Mouse (Mus musculus) embryonic facial prominence, embryonic 14.5 days (tissue): Measurements from ENCODE around the gene Chm. TPM values are rescaled to one million over a fixed set of nuclear protein-coding genes. Genes with fewer than 3 reads are reported as not detected.
A peak's percentile ranks its signal among the peaks of the same experiment; 100 is the strongest.
"Not testable (repeated sequence)": the region's sequence is repeated elsewhere in the genome, so short reads cannot be mapped to it uniquely, and the experiment has no call there.

Experiments used
- ATAC-seq: fragments of 200-750 bp; cut with Nextera tagmentation; 2 replicates; pipeline ENCODE4 v1.8.0; 2017; ENCODE audit warnings: low read depth, moderate number of reproducible peaks, moderate TSS enrichment
- DNase-seq: peaks from one replicate; pipeline ENCODE4 v3.0.0-alpha.2; 2015; ENCODE audit warnings: low spot score
- H3K27ac ChIP-seq: fragments of 300-500 bp; sonication (generic); replicated peaks from 2 replicates; pipeline ENCODE4 v1.5.1; 2014; ENCODE audit warnings: low read depth, mild to moderate bottlenecking, low read length, moderate library complexity
- H3K27me3 ChIP-seq: fragments of 300-500 bp; sonication (generic); replicated peaks from 2 replicates; pipeline ENCODE4 v1.6.1; 2014; ENCODE audit warnings: low read length; ENCODE audit not compliant: control insufficient read depth, insufficient read depth
- H3K36me3 ChIP-seq: fragments of 300-500 bp; sonication (generic); 2 replicates; pipeline ENCODE4 v1.6.1; 2014; ENCODE audit warnings: low read length, mixed read lengths; ENCODE audit not compliant: control insufficient read depth, insufficient read depth
- H3K4me1 ChIP-seq: fragments of 300-500 bp; sonication (generic); 2 replicates; pipeline ENCODE4 v1.6.1; 2014; ENCODE audit warnings: antibody characterized with exemption, low read length; ENCODE audit not compliant: control insufficient read depth, insufficient read depth
- H3K4me2 ChIP-seq: fragments of 300-500 bp; sonication (generic); 2 replicates; pipeline ENCODE4 v1.6.1; 2014; ENCODE audit warnings: low read depth, mild to moderate bottlenecking, low read length, moderate library complexity, mixed read lengths
- H3K4me3 ChIP-seq: fragments of 300-500 bp; sonication (generic); 2 replicates; pipeline ENCODE4 v1.5.1; 2014; ENCODE audit warnings: low read depth, mild to moderate bottlenecking, low read length
- H3K9ac ChIP-seq: fragments of 300-500 bp; sonication (generic); 2 replicates; pipeline ENCODE4 v1.6.1; 2014; ENCODE audit warnings: low read depth, mild to moderate bottlenecking, low read length, moderate library complexity, mixed read lengths
- H3K9me3 ChIP-seq: fragments of 300-500 bp; sonication (generic); 2 replicates; pipeline ENCODE4 v1.6.1; 2016; ENCODE audit warnings: low read length; ENCODE audit not compliant: control insufficient read depth
- WGBS: fragments of 180-500 bp; shearing (Covaris S2); extraction: QIAGEN DNeasy Blood & Tissue Kit; methylation state at CpG from one replicate; pipeline ENCODE4 v1.1.7; 2014; 5-methylcytosine and 5-hydroxymethylcytosine counted together
- polyA plus RNA-seq: library from polyadenylated mRNA; unstranded; fragments of >200 nt; fragmentation: Nextera tagmentation; extraction: Ambion mirVana; gene quantifications from 2 replicates; pipeline ENCODE4 v1.2.1, GENCODE M21; 2014

Chm gene
- polyA plus RNA-seq, result 17.1 and 17.7 TPM in 2 replicates

GRCm38 (mm10) chrX:113185230-113185985 lies at the start of gene Chm:
Gene Chm (minus strand): TSS chrX:113185517.
- Histone ChIP-seq H3K27me3 (no peaks in the 10 kb centered on the region), H3K4me2 (peak within 1 kb of the TSS; percentile 54), H3K4me1 (no peaks in the 10 kb centered on the region), H3K4me3 (peak within 1 kb of the TSS; percentile 55), H3K36me3 (no peaks in the 10 kb centered on the region), H3K9ac (peak within 1 kb of the TSS; percentile 71), H3K27ac (peak within 1 kb of the TSS; percentile 75), H3K9me3 (no peaks in the 10 kb centered on the region)
- DNase-seq (peak; percentile 90), ATAC-seq (peak; percentile 94)
- 17% methylated on average over 21 of the region's 21 CpGs for WGBS

DNA sequence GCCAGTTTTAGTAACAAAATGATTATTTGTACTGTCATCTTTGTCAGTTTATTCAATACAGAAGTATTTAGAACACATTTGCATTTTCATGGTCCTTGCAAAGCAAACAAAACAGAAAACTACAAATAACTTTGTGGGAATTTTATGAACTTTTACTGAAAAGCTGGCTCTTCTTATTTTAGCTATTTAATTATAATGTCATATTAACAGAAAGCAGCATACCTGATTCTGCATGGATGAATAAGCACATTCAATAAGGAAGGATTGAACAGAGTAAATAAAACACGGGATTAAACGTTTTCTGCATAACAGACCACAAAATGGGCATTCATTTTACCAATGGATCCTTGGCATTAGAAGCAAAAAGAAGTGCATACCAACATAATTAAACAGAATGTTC lies 8.6 kb upstream of the Chm start:
- Histone ChIP-seq H3K4me3 (no peak overlapping the region), H3K4me2 (no peak overlapping the region), H3K36me3 (no peaks in the 10 kb centered on the region), H3K27ac (no peak overlapping the region), H3K9me3 (no peaks in the 10 kb centered on the region), H3K9ac (no peak overlapping the region), H3K27me3 (no peaks in the 10 kb centered on the region), H3K4me1 (no peaks in the 10 kb centered on the region)
- WGBS, result 35% methylated on average over 2 of the region's 2 CpGs
- DNase-seq, result no peak
- ATAC-seq, result no peak

DNA sequence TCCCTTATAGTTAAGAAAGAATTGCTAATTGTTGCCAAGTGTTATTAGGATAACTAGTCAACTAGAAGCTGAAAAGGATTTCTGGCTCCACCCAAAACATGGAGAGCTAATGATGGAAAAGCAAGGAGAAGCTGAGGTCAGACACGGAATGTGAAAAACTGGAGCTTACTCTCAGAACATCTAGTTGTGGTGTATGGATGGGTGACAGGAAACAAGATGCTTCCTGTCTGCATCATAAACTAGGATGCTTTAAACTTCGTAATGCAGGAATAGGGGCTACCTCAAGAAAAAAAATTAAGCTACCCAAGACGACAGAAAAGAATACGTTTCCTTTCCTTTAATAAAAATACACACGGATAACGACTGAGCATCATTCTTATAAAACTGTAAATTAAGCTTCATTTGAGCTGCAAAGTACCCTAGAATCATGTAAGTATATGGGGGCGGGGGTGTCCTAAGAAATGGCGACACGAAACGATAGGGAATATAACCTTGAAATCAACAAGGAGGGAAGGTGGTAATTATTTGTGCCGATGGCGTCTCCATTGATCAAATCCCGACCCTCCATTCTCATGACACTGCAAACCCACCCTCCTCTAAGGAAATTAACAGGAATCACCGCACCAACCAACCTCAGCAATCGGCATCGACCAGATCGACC lies 618 bp downstream of the Chm start:
- peak overlapping the region; percentile 75 for H3K27ac ChIP-seq

DNA sequence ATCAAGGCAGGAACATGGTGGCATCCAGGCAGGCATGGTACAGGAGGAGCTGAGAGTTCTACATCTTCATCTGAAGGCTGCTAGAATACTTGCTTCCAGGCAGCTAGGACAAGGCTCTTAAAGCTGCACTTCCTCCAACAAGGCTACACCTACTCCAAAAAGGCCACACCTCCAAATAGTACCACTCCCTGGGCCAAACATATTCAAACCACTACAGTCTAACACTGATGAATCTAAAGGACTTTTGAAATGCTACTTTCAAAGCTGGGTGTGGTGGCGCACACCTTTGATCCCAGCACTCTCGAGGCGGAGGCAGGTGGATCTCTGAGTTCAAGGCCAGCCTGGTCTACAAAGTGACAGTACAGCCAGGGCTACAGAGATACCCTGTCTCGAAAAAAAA lies 4.5 kb downstream of the Chm start:
- not testable (repeated sequence) for H3K4me3 ChIP-seq, DNase-seq, H3K27ac ChIP-seq, ATAC-seq, H3K9ac ChIP-seq, H3K4me2 ChIP-seq, H3K4me1 ChIP-seq, H3K27me3 ChIP-seq, H3K36me3 ChIP-seq, H3K9me3 ChIP-seq
- 96% methylated on average over 4 of the region's 4 CpGs for WGBS

More for the DNA sequence above, 618 bp downstream of the Chm start:
- Histone ChIP-seq H3K4me3 (peak overlapping the region; percentile 55), H3K4me1 (no peaks in the 10 kb centered on the region), H3K9me3 (no peaks in the 10 kb centered on the region), H3K9ac (peak overlapping the region; percentile 71), H3K4me2 (peak overlapping the region; percentile 54), H3K27me3 (no peaks in the 10 kb centered on the region), H3K36me3 (no peaks in the 10 kb centered on the region)
- no peak for DNase-seq
- WGBS, result 22% methylated on average over 17 of the region's 17 CpGs
- no peak for ATAC-seq

GRCm38 (mm10) chrX:113172766-113173165 lies 12.6 kb downstream of the Chm start:
- H3K9me3 ChIP-seq, result no peaks in the 10 kb centered on the region
- no peak overlapping the region for H3K27ac ChIP-seq
- ATAC-seq (no peak), DNase-seq (no peak)
- H3K4me3 ChIP-seq, result no peak overlapping the region
- no peaks in the 10 kb centered on the region for H3K4me1 ChIP-seq
- no peaks in the 10 kb centered on the region for H3K27me3 ChIP-seq
- H3K36me3 ChIP-seq, result no peaks in the 10 kb centered on the region
- 63% methylated on average over 2 of the region's 2 CpGs for WGBS
- H3K4me2 ChIP-seq, result no peak overlapping the region
- no peak overlapping the region for H3K9ac ChIP-seq

DNA sequence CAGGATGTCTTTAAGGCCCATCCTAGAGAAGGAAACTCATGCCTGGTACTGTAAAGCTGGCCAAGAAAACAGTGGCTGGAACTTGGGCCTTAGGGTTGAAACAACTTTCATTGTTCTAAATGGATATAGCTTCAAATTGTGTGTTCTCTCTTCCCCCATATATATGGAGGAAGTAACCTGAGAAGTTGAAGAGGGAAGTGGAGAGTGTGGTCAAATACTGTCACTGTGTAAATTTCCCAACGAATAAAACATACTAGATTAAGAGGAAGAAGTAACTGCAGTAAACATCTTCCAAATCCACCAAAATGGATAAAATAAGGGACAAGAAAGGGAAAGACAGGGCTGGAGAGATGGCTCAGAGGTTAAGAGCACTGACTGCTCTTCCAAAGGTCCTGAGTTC lies 13.0 kb downstream of the Chm start:
- Histone ChIP-seq H3K4me3 (no peak overlapping the region), H3K27ac (no peak overlapping the region), H3K4me1 (no peaks in the 10 kb centered on the region), H3K9ac (no peak overlapping the region), H3K4me2 (no peak overlapping the region), H3K27me3 (no peaks in the 10 kb centered on the region), H3K9me3 (no peaks in the 10 kb centered on the region), H3K36me3 (no peaks in the 10 kb centered on the region)
- ATAC-seq (no peak), DNase-seq (no peak)
- 48% methylated on average over 1 of the region's 1 CpGs for WGBS

- DNase-seq, result no peak
- 64% methylated on average over 3 of the region's 3 CpGs for WGBS
- no peak for ATAC-seq
- Histone ChIP-seq H3K4me1 (no peaks in the 10 kb centered on the region), H3K27ac (no peak overlapping the region), H3K4me3 (no peak overlapping the region), H3K36me3 (no peaks in the 10 kb centered on the region), H3K4me2 (no peak overlapping the region), H3K27me3 (no peaks in the 10 kb centered on the region), H3K9ac (no peak overlapping the region), H3K9me3 (no peaks in the 10 kb centered on the region)
Measured at GRCm38 (mm10) chrX:113160268-113160860, 25.0 kb downstream of the Chm start.

DNA sequence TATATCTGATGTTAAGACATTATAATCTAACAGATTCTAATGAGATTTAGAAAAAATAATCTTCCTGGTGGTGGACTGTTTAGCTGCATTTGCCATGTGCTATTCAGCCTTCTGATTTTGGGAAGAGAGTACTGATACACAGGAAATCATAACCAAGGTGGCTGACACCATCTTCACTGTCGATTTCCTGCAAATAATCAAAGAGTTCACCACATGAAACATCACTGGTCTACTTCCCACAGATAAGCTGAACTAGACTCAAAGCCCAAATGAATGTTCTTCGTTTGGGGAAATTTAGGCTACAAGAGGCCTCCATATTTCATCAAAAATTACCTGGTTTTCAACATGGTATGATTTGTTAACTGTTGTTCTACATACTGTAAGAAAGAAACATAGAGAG lies 101.1 kb downstream of the Chm start:
- no peaks in the 10 kb centered on the region for H3K4me1 ChIP-seq
- H3K27ac ChIP-seq, result no peak overlapping the region
- DNase-seq, result no peak
- WGBS, result 88% methylated on average over 2 of the region's 2 CpGs
- ATAC-seq, result no peak
- no peak overlapping the region for H3K4me2 ChIP-seq
- H3K9ac ChIP-seq, result no peak overlapping the region
- no peak overlapping the region for H3K4me3 ChIP-seq
- no peaks in the 10 kb centered on the region for H3K9me3 ChIP-seq
- H3K36me3 ChIP-seq, result no peaks in the 10 kb centered on the region
- no peaks in the 10 kb centered on the region for H3K27me3 ChIP-seq
